Mouse (Mus musculus) gastrocnemius, postnatal 10 days (tissue): Measurements from ENCODE around the gene Gng8. TPM values are rescaled to one million over a fixed set of nuclear protein-coding genes. Genes with fewer than 3 reads are reported as not detected.
A peak's percentile ranks its signal among the peaks of the same experiment; 100 is the strongest.

Experiments used
- DNase-seq: peaks from one replicate; pipeline ENCODE4 v3.0.0; 2021; ENCODE audit warnings: mixed read lengths
- long read RNA-seq, 2 experiments: library from polyadenylated mRNA; stranded (forward); transcript quantifications; one replicate each; pipeline ENCODE4 v2.0.0; 2021
- total RNA-seq, 2 experiments: library from RNA; stranded (reverse); gene quantifications; 2 replicates each; pipeline ENCODE4 v1.2.3; 2021

Gng8 gene
- 1 to 10 TPM; 1.3 to 2.7 TPM for total RNA-seq
- long read RNA-seq, experiment 1, partial matches to known transcripts: 0 of 1 reads
- long read RNA-seq, experiment 1, other reads (novel, unspliced or antisense): 0 of 1 reads
- long read RNA-seq, experiment 2: 0 reads

DNA sequence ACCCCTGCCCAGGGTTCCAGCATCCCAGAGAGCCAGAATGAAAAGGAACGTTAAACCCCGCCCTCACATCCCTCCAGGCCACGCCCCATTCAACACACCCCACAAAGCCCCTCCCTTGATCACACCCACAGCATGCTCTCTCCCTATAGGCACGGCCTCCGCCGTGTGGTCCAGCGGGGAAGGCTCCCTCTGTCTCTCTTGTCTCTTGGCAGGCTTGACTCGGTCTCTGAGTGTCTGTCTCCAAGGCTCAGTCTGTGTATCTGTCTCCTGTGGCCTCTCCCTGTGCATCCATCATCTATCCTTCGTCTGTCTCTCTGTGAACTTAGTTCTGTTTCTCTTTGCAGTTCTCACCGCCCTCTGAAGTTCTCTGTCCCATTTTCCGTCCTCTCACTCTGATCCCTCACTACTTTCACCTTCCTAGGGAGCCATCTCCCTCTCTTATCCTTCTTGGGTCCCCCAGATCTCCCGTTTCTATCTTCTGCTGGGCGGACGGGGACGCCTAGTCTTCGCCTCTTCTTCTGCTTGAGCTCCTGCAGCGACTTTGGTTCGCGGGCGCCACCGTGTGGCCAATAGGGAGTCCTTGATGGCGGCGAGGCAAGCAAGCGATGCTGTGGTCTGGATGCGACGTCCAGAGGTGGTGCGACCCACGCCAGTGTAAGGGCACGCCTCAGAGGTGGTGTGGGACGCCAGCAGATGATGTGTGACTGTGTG, at the start of gene Gng8:
Gng8 (plus strand) TSS at position 146 of the 711 bp plus-strand sequence.
- peak; percentile 89 for DNase-seq

DNA sequence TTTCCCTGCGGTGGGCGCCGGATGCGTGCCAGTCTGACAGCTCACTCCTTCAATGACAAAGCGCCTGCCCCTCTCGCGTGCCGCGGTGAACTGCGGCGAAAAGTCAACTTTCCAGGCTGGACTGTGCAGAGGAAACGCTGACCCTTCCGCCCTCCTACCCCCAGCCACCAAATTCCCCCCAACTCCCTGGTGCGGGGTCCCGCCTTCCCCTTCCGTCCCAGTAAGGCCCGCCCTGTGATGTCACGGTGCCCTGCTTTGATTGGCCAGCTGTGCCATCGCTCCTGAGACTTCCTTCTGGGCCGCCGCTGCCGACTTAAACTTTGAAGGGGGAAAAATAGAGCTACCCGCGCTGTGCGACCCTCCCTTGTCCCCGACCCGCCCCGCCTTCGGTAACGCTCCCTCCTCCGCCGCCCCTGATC, 48.9 kb upstream of the Gng8 start, which contains the start of gene Prkd2:
Prkd2 (plus strand) TSS at position 258 of the 419 bp plus-strand sequence.
- DNase-seq: peak; percentile 86

DNA sequence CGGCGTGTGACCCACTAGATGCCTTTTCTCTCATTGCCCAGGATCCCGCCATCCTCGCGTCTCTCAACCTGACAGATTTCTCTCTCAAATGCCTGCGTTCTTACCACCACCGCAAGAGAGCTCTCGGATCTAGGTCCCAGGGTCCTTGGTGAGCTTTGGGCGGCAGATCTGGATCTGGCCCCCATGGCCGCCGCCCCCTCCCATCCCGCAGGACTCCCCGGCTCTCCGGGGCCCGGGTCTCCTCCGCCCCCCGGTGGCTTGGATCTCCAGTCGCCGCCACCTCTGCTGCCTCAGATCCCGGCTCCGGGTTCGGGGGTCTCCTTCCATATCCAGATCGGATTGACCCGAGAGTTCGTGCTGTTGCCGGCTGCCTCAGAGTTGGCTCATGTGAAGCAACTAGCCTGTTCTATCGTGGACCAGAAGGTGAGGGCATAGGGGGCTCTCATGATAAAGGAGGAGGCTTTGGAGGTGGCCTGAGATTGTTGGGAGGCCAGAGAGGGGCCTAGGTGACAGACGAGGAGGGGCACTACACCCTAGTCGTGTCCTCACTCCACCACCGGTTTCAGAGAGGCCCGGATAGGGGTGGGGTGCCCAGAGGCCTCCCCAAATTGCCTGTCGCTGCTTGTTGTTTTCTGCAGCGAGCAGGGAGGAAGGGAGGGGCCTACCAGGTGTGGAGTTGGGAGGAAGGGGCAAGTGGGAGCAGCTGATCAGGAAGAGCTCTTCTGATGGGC, 48.0 kb upstream of the Gng8 start:
- no peak for DNase-seq

DNA sequence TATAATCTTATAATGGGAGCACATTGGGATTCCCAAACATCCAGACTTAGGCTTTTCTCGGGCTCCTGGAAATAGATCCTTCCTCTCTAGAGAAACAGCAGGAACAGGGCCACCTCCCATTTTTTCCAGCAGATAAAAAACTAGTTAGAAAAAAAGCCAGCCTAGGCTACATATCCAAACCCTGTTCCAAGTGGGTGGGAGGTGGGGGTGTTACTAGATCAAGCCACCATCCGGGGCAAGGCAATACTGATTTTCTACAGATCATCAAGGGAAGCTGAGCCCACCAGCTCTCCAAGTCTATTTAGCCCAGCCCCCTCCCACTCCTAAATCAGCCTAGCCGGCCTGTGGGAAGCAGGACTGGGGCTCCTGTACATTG, 46.9 kb upstream of the Gng8 start:
- DNase-seq: no peak

- DNase-seq: no peak
Measured at GRCm38 (mm10) chr7:16845072-16845819, 46.3 kb upstream of the Gng8 start.

- no peak for DNase-seq
Measured at GRCm38 (mm10) chr7:16845820-16846167, 45.8 kb upstream of the Gng8 start.

DNA sequence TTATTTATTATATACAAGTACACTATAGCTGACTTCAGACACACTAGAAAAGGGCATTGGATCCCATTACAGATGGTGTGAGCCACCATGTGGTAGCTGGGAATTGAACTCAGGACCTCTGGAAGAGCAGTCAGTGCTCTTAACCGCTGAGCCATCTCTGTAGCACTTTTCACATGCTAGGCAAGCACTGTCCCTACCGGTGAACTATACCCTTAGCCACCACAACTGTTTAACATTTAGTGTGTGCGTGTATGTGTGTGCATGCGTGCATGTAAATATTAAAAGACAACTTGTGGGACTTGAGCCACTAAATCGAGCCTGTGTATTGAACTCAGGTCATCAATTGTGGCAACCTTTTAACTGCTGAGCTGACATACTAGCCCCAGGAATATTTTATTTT, 44.8 kb upstream of the Gng8 start:
- DNase-seq: no peak

- no peak for DNase-seq
Measured at GRCm38 (mm10) chr7:16847507-16847906, 44.1 kb upstream of the Gng8 start.

GRCm38 (mm10) chr7:16848579-16848978, 43.0 kb upstream of the Gng8 start:
- DNase-seq: peak; percentile 72

DNA sequence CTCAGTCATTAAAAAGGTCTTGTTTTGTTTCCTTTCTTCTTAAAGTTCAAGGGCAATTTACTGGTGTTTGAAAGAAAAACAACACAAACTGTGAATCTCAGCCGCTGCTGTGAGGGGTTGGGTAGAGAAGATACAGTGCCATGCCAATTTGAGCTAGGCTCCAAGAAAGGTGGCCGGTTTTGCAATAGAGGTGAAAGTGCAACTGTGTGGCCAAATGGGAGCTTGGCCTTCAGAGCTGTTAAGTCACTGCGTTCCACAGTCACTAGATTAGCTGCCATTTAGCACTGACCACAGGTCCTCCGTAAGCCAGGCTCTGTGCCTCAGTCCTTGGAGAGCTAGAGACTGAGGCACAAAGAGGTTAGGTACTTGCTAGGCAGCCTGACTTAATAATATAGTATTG, 40.0 kb upstream of the Gng8 start:
- DNase-seq: no peak

- DNase-seq: no peak
Measured at GRCm38 (mm10) chr7:16853302-16853831, 38.2 kb upstream of the Gng8 start.

DNA sequence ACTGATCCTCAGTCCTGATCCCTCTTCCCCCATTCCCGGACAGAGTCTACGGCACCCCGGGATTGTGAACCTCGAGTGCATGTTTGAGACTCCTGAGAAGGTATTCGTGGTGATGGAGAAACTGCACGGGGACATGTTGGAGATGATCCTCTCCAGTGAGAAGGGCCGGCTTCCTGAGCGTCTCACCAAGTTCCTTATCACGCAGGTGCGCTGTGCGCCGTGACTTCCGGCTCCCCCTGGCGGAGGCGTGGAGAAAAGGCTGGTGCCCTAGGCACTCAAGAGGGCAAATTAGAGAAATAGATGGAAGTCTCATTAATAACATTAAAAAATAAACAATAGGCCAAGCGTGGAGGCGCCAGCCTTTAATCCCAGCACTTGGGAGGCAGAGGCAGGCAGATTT, 33.2 kb upstream of the Gng8 start:
- DNase-seq: peak; percentile 41

- no peak for DNase-seq
Measured at GRCm38 (mm10) chr7:16859902-16860651, 31.5 kb upstream of the Gng8 start.

DNA sequence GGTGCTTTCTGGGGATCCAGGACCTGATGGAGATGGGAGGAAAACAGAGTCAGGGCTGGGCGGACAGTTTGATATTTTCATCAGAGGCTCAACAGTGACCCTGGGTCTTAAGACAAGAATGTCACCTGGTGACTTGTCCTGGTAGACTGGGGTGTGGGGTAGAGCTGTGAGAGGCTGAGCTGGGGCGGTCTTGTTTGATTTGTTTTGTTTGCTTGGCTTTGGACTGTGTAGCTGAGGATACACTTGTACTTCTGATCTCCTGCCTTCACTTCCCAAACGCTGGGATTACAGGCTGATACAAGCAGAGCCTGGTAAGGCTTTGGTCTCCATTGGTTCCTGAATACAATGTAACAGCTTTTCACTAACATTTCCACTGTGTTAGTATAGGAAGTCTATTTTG, 24.1 kb upstream of the Gng8 start:
- no peak for DNase-seq

DNA sequence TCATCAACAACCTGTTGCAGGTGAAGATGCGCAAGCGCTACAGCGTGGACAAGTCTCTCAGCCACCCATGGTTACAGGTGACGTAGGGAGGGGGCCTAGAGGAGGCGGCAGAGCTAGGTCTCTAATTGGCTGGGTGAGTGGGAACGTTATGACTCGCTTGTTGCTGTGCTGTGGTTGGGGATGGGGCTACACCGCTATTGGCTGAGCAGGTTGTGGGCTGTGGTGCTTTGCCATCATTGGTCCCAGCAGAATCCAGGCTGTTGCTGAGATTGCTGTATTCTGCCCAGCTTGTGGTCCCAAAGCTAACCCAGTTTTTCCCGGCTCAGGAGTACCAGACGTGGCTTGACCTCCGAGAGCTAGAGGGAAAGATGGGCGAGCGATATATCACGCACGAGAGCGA, 22.1 kb upstream of the Gng8 start:
- no peak for DNase-seq

- DNase-seq: no peak
Measured at GRCm38 (mm10) chr7:16871600-16871999, 20.0 kb upstream of the Gng8 start.

- no peak for DNase-seq
Measured at GRCm38 (mm10) chr7:16872478-16872877, 19.1 kb upstream of the Gng8 start.

DNA sequence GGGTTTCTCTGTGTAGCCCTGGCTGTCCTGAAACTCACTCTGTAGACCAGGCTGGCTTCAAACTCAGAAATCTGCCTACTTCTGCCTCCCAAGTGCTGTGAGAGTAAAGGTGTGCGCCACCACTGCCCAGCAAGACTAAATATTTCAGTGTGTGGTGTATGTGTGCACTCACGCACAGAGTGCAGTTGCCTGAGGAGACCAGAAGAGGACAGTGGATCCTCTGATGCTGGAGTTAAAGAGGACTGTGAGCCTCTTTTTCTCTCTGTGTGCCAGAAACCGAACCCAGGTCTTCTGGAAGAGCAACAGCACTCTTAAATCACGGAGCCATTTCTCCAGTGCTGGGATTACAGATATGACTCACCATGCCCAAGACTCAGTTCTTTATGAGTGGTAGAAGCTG, 18.2 kb upstream of the Gng8 start:
- DNase-seq: no peak

GRCm38 (mm10) chr7:16874190-16874589, 17.4 kb upstream of the Gng8 start:
- DNase-seq: peak; percentile 82

GRCm38 (mm10) chr7:16874756-16875309, 16.8 kb upstream of the Gng8 start:
- peak; percentile 97 for DNase-seq

DNA sequence AGATGAGACGGTGACA, 16.5 kb upstream of the Gng8 start, which contains the start of gene Dact3:
Dact3 (plus strand) TSS at position 8 of the 16 bp plus-strand sequence.
- no peak for DNase-seq

DNA sequence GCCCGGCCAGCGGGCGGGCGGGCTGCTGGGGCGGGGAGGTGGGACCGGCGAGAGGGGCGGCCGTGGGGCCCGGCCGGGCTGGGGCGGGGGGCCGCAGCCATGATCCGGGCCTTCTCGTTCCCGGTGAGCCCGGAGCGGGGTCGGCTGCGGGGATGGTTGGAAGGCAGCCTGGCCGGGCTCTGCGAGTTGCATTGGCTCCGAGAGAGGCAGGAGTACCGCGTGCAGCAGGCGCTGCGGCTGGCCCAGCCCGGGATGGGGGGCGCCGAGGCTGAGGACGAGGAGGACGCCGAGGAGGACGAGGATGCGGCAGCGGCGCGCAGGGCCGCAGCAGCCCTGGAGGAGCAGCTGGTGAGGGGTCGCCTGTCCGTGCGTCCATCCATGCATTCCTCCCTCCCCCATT, 16.3 kb upstream of the Gng8 start:
- DNase-seq: no peak
